Mouse (Mus musculus) lung, adult 2 months (tissue): ENCODE results near the gene Rpn2.

ENCODE experiments used
- CTCF ChIP-seq: fragments of 200-500 bp; IDR thresholded peaks from 2 replicates; pipeline ENCODE4 v1.5.1; 2011; ENCODE audit warnings: mild to moderate bottlenecking, low read length, control low read depth; ENCODE audit not compliant: insufficient read depth
- POLR2A ChIP-seq: fragments of 200-500 bp; IDR thresholded peaks from 2 replicates; pipeline ENCODE4 v1.6.1; 2011; ENCODE audit warnings: low read depth, mild to moderate bottlenecking, control low read depth, low read length, borderline replicate concordance; ENCODE audit errors: extremely low read depth

DNA sequence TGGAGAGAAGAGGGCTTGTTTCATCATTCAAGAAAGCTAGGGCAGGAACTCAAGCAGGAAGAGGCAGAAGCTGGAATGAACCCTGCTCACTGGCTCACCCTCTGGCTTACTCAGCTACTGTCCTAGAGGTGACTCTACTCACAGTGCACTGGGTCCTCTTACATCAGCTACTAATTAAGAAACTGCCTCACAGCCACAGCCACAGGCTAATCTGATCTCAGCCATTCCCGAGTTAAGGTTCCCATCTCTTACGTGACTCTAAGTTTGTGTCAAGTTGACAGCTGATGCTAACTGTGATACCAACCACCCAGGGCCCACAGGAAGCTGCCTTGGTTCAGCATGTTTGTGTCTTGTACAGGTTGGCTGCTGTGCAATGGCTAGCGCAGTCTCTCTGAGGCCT is 84.2 kb downstream of the Rpn2 start:
- TF ChIP-seq CTCF (no peak), POLR2A (no peak)
